Mouse (Mus musculus) midbrain, postnatal 0 days (tissue): ENCODE results near the gene Actrt3. TPM values are rescaled to one million over a fixed set of nuclear protein-coding genes. Genes with fewer than 3 reads are reported as not detected.
A peak's percentile ranks its signal among the peaks of the same experiment; 100 is the strongest.

ENCODE experiments used
- ATAC-seq: fragments of 200-750 bp; cut with Nextera tagmentation; 2 replicates; pipeline ENCODE4 v1.8.0; 2017; ENCODE audit warnings: moderate number of reproducible peaks, mild to moderate bottlenecking, moderate TSS enrichment, moderate library complexity; ENCODE audit not compliant: low FRiP score
- DNase-seq: peaks from one replicate; pipeline ENCODE4 v3.0.0-alpha.2; 2015; ENCODE audit warnings: low spot score
- H3K27ac ChIP-seq: fragments of 300-500 bp; sonication (generic); 2 replicates; pipeline ENCODE4 v1.5.1; 2014; ENCODE audit warnings: low read depth, mild to moderate bottlenecking, low read length, mixed read lengths
- H3K27me3 ChIP-seq: fragments of 300-500 bp; sonication (generic); 2 replicates; pipeline ENCODE4 v1.6.1; 2014; ENCODE audit warnings: low read length, control low read depth, mixed read lengths; ENCODE audit not compliant: insufficient read depth
- H3K36me3 ChIP-seq: fragments of 300-500 bp; sonication (generic); 2 replicates; pipeline ENCODE4 v1.6.1; 2014; ENCODE audit warnings: low read length, control low read depth, mixed read lengths; ENCODE audit not compliant: insufficient read depth
- H3K4me1 ChIP-seq: fragments of 300-500 bp; sonication (generic); 2 replicates; pipeline ENCODE4 v1.6.1; 2014; ENCODE audit warnings: mild to moderate bottlenecking, control low read depth, antibody characterized with exemption, low read length, mixed read lengths; ENCODE audit not compliant: insufficient read depth
- H3K4me2 ChIP-seq: fragments of 300-500 bp; sonication (generic); 2 replicates; pipeline ENCODE4 v1.6.1; 2014; ENCODE audit warnings: low read depth, mild to moderate bottlenecking, low read length, mixed read lengths; ENCODE audit not compliant: poor library complexity, severe bottlenecking
- H3K4me3 ChIP-seq: fragments of 300-500 bp; sonication (generic); 2 replicates; pipeline ENCODE4 v1.5.1; 2014; ENCODE audit warnings: low read depth, mild to moderate bottlenecking, low read length, moderate library complexity
- H3K9ac ChIP-seq: fragments of 300-500 bp; sonication (generic); replicated peaks from 2 replicates; pipeline ENCODE4 v1.6.1; 2014; ENCODE audit warnings: mild to moderate bottlenecking, low read length, moderate library complexity, mixed read lengths; ENCODE audit not compliant: poor library complexity, severe bottlenecking
- H3K9me3 ChIP-seq: fragments of 300-500 bp; sonication (generic); 2 replicates; pipeline ENCODE4 v1.6.1; 2016; ENCODE audit warnings: low read length, control low read depth
- CTCF ChIP-seq: IDR thresholded peaks from 2 replicates; pipeline ENCODE4 v1.5.1; 2016; ENCODE audit warnings: antibody characterized with exemption, mild to moderate bottlenecking
- WGBS: fragments of 180-500 bp; shearing (Covaris S2); extraction: QIAGEN DNeasy Blood & Tissue Kit; methylation state at CpG from one replicate; pipeline ENCODE4 v1.1.7; 2014; 5-methylcytosine and 5-hydroxymethylcytosine counted together
- polyA plus RNA-seq: library from polyadenylated mRNA; unstranded; fragments of >200 nt; fragmentation: Nextera tagmentation; extraction: Ambion mirVana; gene quantifications from 2 replicates; pipeline ENCODE4 v1.2.1, GENCODE M21; 2015
- total RNA-seq: library from RNA; depleted of rRNA; stranded (reverse); fragments of >200 nt; gene quantifications from 2 replicates; pipeline ENCODE4 v1.2.3, GENCODE M21; 2014

Actrt3 gene
- total and polyA plus RNA-seq, 2 experiments from 2014 or later = 0.16 to 0.42 TPM

DNA sequence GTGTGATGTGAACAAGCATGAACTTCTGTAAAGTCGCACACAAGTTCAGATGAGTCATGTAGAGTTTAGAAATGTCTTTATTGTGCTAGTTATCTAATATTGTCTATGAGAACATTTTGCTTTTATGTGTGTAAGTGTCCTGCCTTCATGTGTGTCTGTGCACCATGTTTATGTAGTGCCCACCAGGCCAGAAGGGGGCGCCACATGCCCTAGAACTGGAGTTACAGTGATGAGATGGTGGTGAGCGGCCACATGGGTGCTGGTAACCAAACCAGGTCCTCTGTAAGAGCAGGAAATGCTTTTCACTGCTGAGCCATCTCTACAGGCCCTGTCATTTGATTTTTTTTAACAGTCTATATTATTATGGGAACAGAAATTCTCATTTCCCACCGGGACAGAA, 35.9 kb upstream of the Actrt3 start:
- ATAC-seq (no peak), DNase-seq (no peak)
- TF ChIP-seq CTCF = no peak
- H3K4me1 ChIP-seq = no peaks in the 10 kb centered on the region
- 89% methylated on average over 4 of the region's 4 CpGs for WGBS
- no peaks in the 10 kb centered on the region for H3K27me3 ChIP-seq
- H3K36me3 ChIP-seq = no peaks in the 10 kb centered on the region
- H3K27ac ChIP-seq = no peak overlapping the region
- no peak overlapping the region for H3K4me3 ChIP-seq
- no peaks in the 10 kb centered on the region for H3K9me3 ChIP-seq
- H3K9ac ChIP-seq = no peak overlapping the region
- no peak overlapping the region for H3K4me2 ChIP-seq

DNA sequence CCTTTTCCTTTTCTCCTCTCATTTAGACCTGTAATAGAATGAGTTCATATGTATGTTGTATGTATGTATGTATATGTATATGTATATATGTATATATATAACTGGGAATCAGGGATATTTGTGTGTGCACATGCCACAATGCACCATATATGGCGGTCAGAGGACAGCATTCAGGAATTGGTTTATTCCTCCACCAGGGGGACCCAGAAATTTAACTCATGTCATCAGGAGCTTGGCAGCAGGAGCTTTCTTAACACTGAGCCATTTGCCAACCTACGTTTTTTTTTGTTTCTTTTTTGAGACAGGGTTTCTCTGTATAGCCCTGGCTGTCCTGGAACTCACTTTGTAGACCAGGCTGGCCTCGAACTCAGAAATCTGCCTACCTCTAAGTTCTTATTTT, 33.9 kb upstream of the Actrt3 start:
- Histone ChIP-seq H3K36me3 (no peaks in the 10 kb centered on the region), H3K27me3 (no peaks in the 10 kb centered on the region), H3K9me3 (no peaks in the 10 kb centered on the region), H3K4me3 (no peak overlapping the region), H3K4me2 (no peak overlapping the region), H3K27ac (no peak overlapping the region), H3K9ac (no peak overlapping the region), H3K4me1 (no peaks in the 10 kb centered on the region)
- DNase-seq (peak; percentile 19), ATAC-seq (no peak)
- peak; percentile 43 for TF ChIP-seq CTCF
- WGBS = 64% methylated on average over 3 of the region's 3 CpGs

DNA sequence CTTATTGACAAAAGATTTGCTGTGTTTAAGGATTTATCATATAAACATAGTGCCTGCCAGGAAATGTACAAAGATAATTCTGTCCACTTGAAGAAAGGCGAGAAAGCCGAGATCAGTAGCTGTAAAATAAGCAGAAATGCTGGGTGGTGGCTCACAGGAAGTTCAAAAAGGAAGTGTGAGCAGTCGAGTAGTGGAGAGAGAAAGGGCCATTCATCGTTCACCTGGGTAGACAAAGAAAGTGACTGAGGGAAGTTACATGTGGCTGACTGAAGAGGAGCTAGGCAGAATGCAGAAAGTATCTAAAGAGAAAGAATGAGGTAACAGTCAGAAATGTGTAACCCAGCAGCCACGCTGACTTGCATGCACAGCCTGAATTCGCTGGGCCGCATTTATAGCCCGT, 20.4 kb upstream of the Actrt3 start:
- TF ChIP-seq CTCF = no peak
- H3K36me3 ChIP-seq = peaks cover 38% of the 10 kb centered on the region
- no peaks in the 10 kb centered on the region for H3K27me3 ChIP-seq
- no peak overlapping the region for H3K27ac ChIP-seq
- H3K9ac ChIP-seq = no peak overlapping the region
- H3K9me3 ChIP-seq = no peaks in the 10 kb centered on the region
- no peak overlapping the region for H3K4me2 ChIP-seq
- no peak overlapping the region for H3K4me3 ChIP-seq
- ATAC-seq = no peak
- no peaks in the 10 kb centered on the region for H3K4me1 ChIP-seq
- DNase-seq = no peak
- 95% methylated on average over 8 of the region's 8 CpGs for WGBS

DNA sequence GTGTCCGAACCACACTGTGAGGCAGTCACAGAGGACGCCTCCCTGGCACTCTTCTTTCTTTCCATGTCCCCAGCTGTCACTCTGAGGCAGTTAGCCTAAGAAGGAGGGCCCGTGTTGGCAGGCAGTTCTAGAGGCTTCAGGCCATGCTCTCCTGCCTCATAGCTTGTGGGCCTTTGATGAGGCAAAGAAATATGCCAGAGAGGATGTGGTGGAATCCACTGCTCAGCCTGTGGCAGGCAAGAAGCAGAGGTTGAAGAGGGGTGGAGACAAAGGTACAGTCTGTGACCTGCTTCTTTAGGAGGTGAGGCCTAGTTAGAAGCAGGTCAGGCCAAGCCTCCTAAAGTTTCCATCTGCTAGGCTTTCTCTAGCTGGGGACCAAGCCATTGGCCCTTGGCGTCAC, 11.2 kb upstream of the Actrt3 start:
- 91% methylated on average over 4 of the region's 4 CpGs for WGBS
- Histone ChIP-seq H3K9ac (no peak overlapping the region), H3K27me3 (no peaks in the 10 kb centered on the region), H3K4me2 (no peak overlapping the region), H3K9me3 (no peaks in the 10 kb centered on the region), H3K36me3 (peaks cover 40% of the 10 kb centered on the region), H3K27ac (no peak overlapping the region), H3K4me3 (no peak overlapping the region), H3K4me1 (no peaks in the 10 kb centered on the region)
- ATAC-seq (no peak), DNase-seq (no peak)
- TF ChIP-seq CTCF = no peak

DNA sequence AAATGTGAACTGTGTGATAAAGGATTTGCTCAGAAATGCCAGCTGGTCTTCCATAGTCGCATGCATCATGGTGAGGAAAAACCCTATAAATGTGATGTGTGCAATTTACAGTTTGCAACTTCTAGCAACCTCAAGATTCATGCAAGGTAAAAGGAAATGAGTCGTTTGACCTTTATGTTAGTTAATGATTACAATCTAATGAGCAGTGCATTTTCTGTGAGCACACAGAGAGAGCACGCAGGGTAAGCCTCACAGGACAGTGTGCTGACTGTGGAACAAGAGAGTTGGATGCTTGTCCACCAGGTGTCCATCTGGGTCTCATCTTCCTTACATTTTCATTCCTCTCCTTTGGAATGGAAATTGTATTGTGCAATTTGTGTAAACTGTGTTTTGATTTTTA, 9.3 kb upstream of the Actrt3 start:
- Histone ChIP-seq H3K27me3 (no peaks in the 10 kb centered on the region), H3K9ac (no peak overlapping the region), H3K4me2 (no peak overlapping the region), H3K27ac (no peak overlapping the region), H3K36me3 (peaks cover 24% of the 10 kb centered on the region), H3K4me1 (no peaks in the 10 kb centered on the region), H3K4me3 (no peak overlapping the region), H3K9me3 (no peaks in the 10 kb centered on the region)
- 97% methylated on average over 3 of the region's 3 CpGs for WGBS
- no peak for TF ChIP-seq CTCF
- no peak for ATAC-seq
- DNase-seq = no peak

DNA sequence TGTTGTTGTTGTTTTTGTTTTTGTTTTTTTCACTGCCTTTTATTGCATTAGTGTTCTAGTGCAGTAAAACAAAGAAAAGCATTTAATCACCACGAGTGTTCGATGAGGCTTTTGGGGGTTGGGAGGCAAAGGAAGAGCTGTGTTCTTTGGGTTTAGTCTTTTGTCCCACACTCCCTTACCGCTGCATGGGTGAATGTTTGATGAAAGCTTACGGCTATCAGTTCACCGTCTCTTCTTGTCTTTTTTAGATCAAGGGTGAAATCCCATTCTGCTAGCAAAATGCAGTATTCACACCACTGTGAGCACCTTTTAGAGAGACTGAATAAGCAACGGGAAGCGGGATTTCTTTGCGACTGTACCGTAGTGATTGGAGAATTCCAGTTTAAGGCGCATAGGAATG, 3.5 kb upstream of the Actrt3 start:
- no peak overlapping the region for H3K27ac ChIP-seq
- peak overlapping the region; percentile 83 for H3K4me2 ChIP-seq
- no peak for DNase-seq
- WGBS = 24% methylated on average over 10 of the region's 10 CpGs
- H3K36me3 ChIP-seq = peaks cover 12% of the 10 kb centered on the region
- no peak for ATAC-seq
- peak overlapping the region; percentile 90 for H3K4me3 ChIP-seq
- 0 out of 2 replicates have a peak, but pooled peaks cover 4% of the 10 kb centered on the region for H3K4me1 ChIP-seq
- no peak for TF ChIP-seq CTCF
- no peaks in the 10 kb centered on the region for H3K27me3 ChIP-seq
- H3K9ac ChIP-seq = peak overlapping the region; percentile 79; the same call in 1 of the 2 replicates
- H3K9me3 ChIP-seq = no peaks in the 10 kb centered on the region
